9 mouse cellular contexts compared by ENCODE assay signal in the genomic region with DNA sequence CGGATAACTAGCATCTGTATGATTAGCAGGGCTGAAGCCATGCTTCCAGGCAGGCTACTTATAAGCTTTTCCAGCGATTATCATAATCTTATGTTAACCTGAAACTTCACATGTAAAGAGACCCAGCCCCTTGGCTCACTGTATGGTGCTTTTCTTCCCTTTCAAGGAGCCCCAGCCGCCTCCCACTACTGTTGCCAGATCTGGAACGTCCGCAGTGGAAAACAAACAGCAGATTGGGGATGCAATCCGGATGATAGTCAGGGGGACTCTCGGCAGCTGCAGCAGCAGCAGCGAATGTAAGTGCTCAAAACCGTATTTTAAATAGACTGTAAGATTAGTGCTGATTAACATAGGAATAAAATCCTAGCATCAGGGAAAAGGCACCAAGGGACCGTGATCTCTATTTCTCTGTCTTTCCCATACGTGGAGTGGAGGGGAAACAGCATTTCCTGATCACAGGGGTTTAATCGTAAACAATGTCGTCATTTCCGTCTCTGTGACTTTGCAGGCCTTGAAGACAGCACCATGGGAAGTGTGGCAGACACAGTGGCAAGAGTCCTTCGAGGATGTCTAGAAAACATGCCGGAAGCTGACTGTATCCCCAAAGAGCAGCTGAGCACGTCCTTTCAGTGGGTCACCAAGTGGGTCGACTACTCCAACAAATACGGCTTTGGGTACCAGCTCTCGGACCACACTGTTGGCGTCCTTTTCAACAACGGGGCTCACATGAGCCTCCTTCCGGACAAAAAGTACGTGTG. TPM values are rescaled to one million over a fixed set of nuclear protein-coding genes. Genes with fewer than 3 reads are reported as not detected.
DNase-seq lines count a peak whose midpoint lies in the region; ATAC-seq and TF ChIP-seq lines count a peak whose summit lies in the region.
"Had no signal": no experiment of that assay in that cellular context is flagged by ENCODE, and none has a peak within 500 bp of the region (broad histone marks: within the 10 kb centered on the region; RNA-seq: fewer than 3 reads in every experiment).

No protein-coding gene starts in this region.

- TF ChIP-seq EP300 in liver, postnatal 0 days (IDR thresholded peaks at IDR 0.05; ENCODE audit: low read depth) = no peak

- H3K27me3 ChIP-seq in embryonic facial prominence, embryonic 12.5 days = no peaks in the 10 kb centered on the region
- no peaks in the 10 kb centered on the region for H3K27me3 ChIP-seq in hindbrain, embryonic 16.5 days (replicated peaks; ENCODE audit: control insufficient read depth, insufficient read depth, low read length)
- peaks cover 8% of the 10 kb centered on the region; the same call in 1 of the 2 replicates for H3K27me3 ChIP-seq in liver, postnatal 0 days (ENCODE audit: insufficient read depth, low read length)

- no peak for TF ChIP-seq CTCF in liver, postnatal 0 days (IDR thresholded peaks at IDR 0.05; ENCODE audit: low read depth)

- peaks cover 43% of the 10 kb centered on the region for H3K36me3 ChIP-seq in embryonic facial prominence, embryonic 12.5 days
- peaks cover 41% of the 10 kb centered on the region for H3K36me3 ChIP-seq in hindbrain, embryonic 16.5 days (ENCODE audit: control insufficient read depth, insufficient read depth, low read length)
- H3K36me3 ChIP-seq in liver, postnatal 0 days (replicated peaks; ENCODE audit: insufficient read depth, low read length) = peaks cover 32% of the 10 kb centered on the region

- H3K4me2 ChIP-seq in embryonic facial prominence, embryonic 12.5 days (replicated peaks) = peak overlapping the region; percentile 42
- peak overlapping the region; percentile 36 for H3K4me2 ChIP-seq in hindbrain, embryonic 16.5 days (ENCODE audit: low read length)
- no peak overlapping the region for H3K4me2 ChIP-seq in liver, postnatal 0 days (ENCODE audit: low read depth, low read length)

- no peak overlapping the region; the same call in 1 of the 2 replicates for H3K27ac ChIP-seq in embryonic facial prominence, embryonic 12.5 days
- H3K27ac ChIP-seq in hindbrain, embryonic 16.5 days (ENCODE audit: low read depth, low read length) = 0 out of 2 replicates have a peak overlapping the region, but pooled peaks have one; percentile 23
- H3K27ac ChIP-seq in liver, postnatal 0 days (ENCODE audit: low read depth) = no peak overlapping the region

- 81% methylated on average over 24 of the region's 24 CpGs for WGBS in embryonic facial prominence, embryonic 12.5 days
- WGBS in hindbrain, embryonic 16.5 days = 64% methylated on average over 24 of the region's 24 CpGs
- WGBS in liver, postnatal 0 days (ENCODE audit: insufficient replicate concordance) = 73% methylated on average over 24 of the region's 24 CpGs

- peak; percentile 7 for DNase-seq in adrenal gland, adult 2 months
- no peak for DNase-seq in adrenal gland, postnatal 14 days
- DNase-seq in lung, postnatal 25 days (ENCODE audit: low spot score) = peak; percentile 63
- no peak for DNase-seq in gastrocnemius, postnatal 25 days
- DNase-seq in liver, postnatal 0 days = no peak
- no peak for DNase-seq in left cerebral cortex, adult 8-10 months (ENCODE audit: low spot score in 2 of 2)
- DNase-seq: right cerebral cortex, postnatal 14 days had no signal

- no peak overlapping the region for H3K9ac ChIP-seq in embryonic facial prominence, embryonic 12.5 days
- no peak overlapping the region for H3K9ac ChIP-seq in hindbrain, embryonic 16.5 days (ENCODE audit: low read depth, low read length)
- H3K9ac ChIP-seq in liver, postnatal 0 days (replicated peaks) = no peak overlapping the region

- H3K9me3 ChIP-seq in embryonic facial prominence, embryonic 12.5 days = 0 out of 2 replicates have a peak, but pooled peaks cover 5% of the 10 kb centered on the region
- H3K9me3 ChIP-seq in hindbrain, embryonic 16.5 days (ENCODE audit: control insufficient read depth, low read length) = peaks cover 4% of the 10 kb centered on the region
- H3K9me3 ChIP-seq in liver, postnatal 0 days (ENCODE audit: low read length) = no peaks in the 10 kb centered on the region

- no peak for ATAC-seq in embryonic facial prominence, embryonic 12.5 days (ENCODE audit: insufficient number of reproducible peaks, insufficient read depth, low FRiP score, low TSS enrichment)
- no peak for ATAC-seq in hindbrain, embryonic 16.5 days
- ATAC-seq in liver, postnatal 0 days = no peak

- peak overlapping the region; percentile 86 for H3K4me3 ChIP-seq in embryonic facial prominence, embryonic 12.5 days
- H3K4me3 ChIP-seq in hindbrain, embryonic 16.5 days (ENCODE audit: low read length) = peak overlapping the region; percentile 15; the same call in 1 of the 2 replicates
- no peak overlapping the region for H3K4me3 ChIP-seq in liver, postnatal 0 days (ENCODE audit: low read depth, low read length)

- H3K4me1 ChIP-seq in embryonic facial prominence, embryonic 12.5 days = peaks cover 12% of the 10 kb centered on the region
- H3K4me1 ChIP-seq in hindbrain, embryonic 16.5 days (ENCODE audit: control insufficient read depth, insufficient read depth, low read depth, low read length) = peaks cover 5% of the 10 kb centered on the region
- no peaks in the 10 kb centered on the region for H3K4me1 ChIP-seq in liver, postnatal 0 days (ENCODE audit: insufficient read depth)

RNA-seq across cellular contexts. Expression of a gene that starts 3.8 kb away (rescaled TPM):
- 10 to 100 TPM; 10.6 to 15.4 TPM for total RNA-seq in adrenal gland, adult 2 months (2021)
- 3.0 and 3.6 TPM in 2 replicates for polyA plus RNA-seq in adrenal gland, adult 2 months (2012; rRNA removed)
- 30.9 and 37.3 TPM in 2 replicates for total RNA-seq in adrenal gland, postnatal 14 days (2021)
- 201 and 223 TPM in 2 replicates for polyA plus RNA-seq in embryonic facial prominence, embryonic 12.5 days (2016; fragmentation: Nextera tagmentation; extraction: Ambion mirVana)
- 125 and 127 TPM in 2 replicates for polyA plus RNA-seq in hindbrain, embryonic 16.5 days (2015; fragmentation: Nextera tagmentation; extraction: Ambion mirVana)
- 1 to 10 TPM; 8.0 to 9.5 TPM for total RNA-seq in gastrocnemius, postnatal 25 days (2021)
- 8.4 and 9.6 TPM in 2 replicates for polyA plus RNA-seq in liver, postnatal 0 days (2015; fragmentation: Nextera tagmentation; extraction: Ambion mirVana)
- 100 to 1,000 TPM; 225 to 252 (median 238) TPM for total RNA-seq in left cerebral cortex, adult 8-10 months (2022)

RNA-seq across cellular contexts. Expression of a gene that starts 41.7 kb away (rescaled TPM):
- under 1 TPM; 0.14 to 0.24 TPM for total RNA-seq in adrenal gland, adult 2 months (2021)
- polyA plus RNA-seq in adrenal gland, adult 2 months (2012; rRNA removed) = 0.19 TPM in 1 of 2 replicates, not detected in the other
- 0.23 and 0.26 TPM in 2 replicates for total RNA-seq in adrenal gland, postnatal 14 days (2021)
- 0.15 and 0.25 TPM in 2 replicates for polyA plus RNA-seq in embryonic facial prominence, embryonic 12.5 days (2016; fragmentation: Nextera tagmentation; extraction: Ambion mirVana)
- 0.08 TPM in 1 of 2 replicates, not detected in the other for polyA plus RNA-seq in hindbrain, embryonic 16.5 days (2015; fragmentation: Nextera tagmentation; extraction: Ambion mirVana)
- total RNA-seq in gastrocnemius, postnatal 25 days (2021) = not detected
- polyA plus RNA-seq in liver, postnatal 0 days (2015; fragmentation: Nextera tagmentation; extraction: Ambion mirVana) = 3.5 and 3.6 TPM in 2 replicates
- total RNA-seq in left cerebral cortex, adult 8-10 months (2022) = under 1 TPM in 1 of 4 experiments, not detected in 3; 0.41 TPM

Comparison
In these comparisons a context has a peak if more than half of its experiments do, and no peak if none do; other contexts are left out.
1. DNase-seq: peak in adrenal gland, adult 2 months (single experiment) and lung, postnatal 25 days (single experiment); none in adrenal gland, postnatal 14 days (single experiment), gastrocnemius, postnatal 25 days (single experiment), liver, postnatal 0 days (single experiment) and left cerebral cortex, adult 8-10 months (0 of 2).